Mouse (Mus musculus): ENCODE measurements around the gene Tln2. TPM values are rescaled to one million over a fixed set of nuclear protein-coding genes. Genes with fewer than 3 reads are reported as not detected.
A peak's percentile ranks its signal among the peaks of the same experiment; 100 is the strongest.

Gene Tln2
- polyA plus RNA-seq, 1 experiment from 2014 or later: 21.1 TPM

DNA sequence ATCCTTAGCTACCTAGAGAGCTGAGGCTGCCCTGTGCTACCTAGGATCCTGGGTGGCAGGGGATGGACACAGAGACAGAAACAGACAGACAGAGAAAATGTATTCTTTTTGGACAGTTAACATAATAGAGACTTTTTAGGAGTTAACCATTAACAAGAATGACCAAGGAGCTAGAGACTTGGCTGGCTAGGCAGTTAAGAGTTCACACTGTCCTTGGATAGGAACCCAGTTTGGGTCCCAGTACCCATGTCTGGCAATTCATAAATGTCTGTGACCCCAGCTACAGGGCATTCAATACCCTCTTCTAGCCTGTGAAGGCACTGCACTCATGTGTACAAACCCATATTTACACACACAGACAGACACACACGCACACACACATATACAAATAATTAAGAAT is 122.0 kb downstream of the Tln2 start:
- no peak overlapping the region for H3K4me2 ChIP-seq
- no peaks in the 10 kb centered on the region for H3K27me3 ChIP-seq
- no peaks in the 10 kb centered on the region for H3K9me3 ChIP-seq (replicated peaks)
- H3K9ac ChIP-seq: no peak overlapping the region
- peaks cover 24% of the 10 kb centered on the region for H3K4me1 ChIP-seq
- H3K27ac ChIP-seq: no peak overlapping the region
- no peak for ATAC-seq (replicated peaks; ENCODE audit: low FRiP score)
- H3K4me3 ChIP-seq (replicated peaks): no peak overlapping the region
- WGBS: 95% methylated on average over 1 of the region's 1 CpGs
- H3K36me3 ChIP-seq: no peaks in the 10 kb centered on the region

DNA sequence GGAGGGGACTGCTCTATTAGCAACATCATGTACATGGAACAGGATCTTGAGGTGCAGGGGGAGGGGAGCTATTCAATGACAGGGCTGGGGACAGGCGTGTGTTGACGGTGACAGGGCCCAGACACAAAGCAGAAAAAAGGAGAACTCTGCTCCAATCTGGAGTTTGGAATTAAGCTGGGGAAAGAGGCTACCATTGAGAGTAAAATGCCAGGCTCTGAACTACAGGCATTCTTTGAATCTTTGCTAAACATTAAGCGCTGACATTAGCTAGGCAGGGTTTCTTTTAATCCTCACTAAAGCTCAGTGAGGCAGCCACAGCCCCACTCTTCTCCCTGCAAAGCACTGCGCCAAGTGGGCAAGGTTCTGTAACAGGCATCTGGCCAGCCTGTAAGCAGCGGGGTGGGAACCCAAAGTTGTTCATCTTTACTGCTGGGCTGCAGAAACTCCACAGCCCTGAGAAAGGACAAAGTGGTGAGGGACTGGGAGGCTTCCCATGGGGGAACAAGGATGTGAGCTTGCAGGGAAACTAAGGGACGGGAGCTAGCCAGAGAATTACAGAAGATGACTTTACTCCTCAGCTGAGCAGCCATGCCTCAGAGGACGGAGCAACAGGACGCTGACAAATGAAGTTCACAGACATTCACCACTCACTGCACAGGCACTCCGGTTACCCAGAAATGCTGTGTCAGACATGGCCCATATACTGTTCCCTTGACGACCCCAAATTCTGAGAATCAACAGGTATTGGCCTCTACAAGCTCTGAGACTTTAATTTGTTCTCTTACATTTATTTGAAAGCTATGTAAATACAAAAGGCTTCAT is 124.0 kb downstream of the Tln2 start:
- Histone ChIP-seq H3K4me2 (no peak overlapping the region), H3K4me3 (replicated peaks) (no peak overlapping the region), H3K27me3 (no peaks in the 10 kb centered on the region), H3K9ac (no peak overlapping the region), H3K4me1 (peaks cover 28% of the 10 kb centered on the region), H3K27ac (peak overlapping the region; percentile 51; the same call in 1 of the 2 replicates), H3K36me3 (no peaks in the 10 kb centered on the region), H3K9me3 (replicated peaks) (no peaks in the 10 kb centered on the region)
- no peak for ATAC-seq (replicated peaks; ENCODE audit: low FRiP score)
- WGBS: 45% methylated on average over 10 of the region's 10 CpGs

DNA sequence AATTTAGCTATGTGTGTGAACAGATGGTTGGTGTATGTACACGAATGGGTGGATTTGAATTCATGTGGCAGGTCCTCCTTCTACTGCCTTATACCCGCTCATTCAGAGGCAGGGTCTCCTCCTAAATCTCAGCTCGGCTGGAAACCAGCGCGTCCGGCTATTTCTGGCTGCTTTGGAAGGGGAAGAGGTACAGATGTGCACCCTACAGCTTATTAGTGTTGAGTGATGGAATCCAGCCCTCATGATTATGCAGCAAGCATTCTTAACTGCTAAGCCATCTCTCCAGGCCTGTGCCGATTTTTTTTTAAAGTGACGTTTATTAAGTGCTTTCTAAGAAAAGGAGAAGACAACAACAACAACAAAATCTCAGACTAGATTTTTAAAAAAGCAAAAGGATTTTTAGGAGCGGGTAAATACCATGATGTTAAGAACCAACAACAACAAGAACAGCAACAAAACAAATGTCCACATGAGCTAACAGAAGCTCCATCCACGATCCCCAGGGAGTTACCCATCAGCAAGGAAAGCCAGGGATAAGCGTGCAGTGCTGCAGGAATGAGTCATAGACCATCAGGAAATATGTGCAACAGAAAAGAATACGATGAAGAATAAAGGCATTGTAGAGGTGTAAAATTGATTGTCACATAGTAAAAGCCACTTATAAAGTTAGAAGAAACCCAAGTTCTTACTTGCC is 130.2 kb downstream of the Tln2 start:
- Histone ChIP-seq H3K27me3 (no peaks in the 10 kb centered on the region), H3K9me3 (replicated peaks) (no peaks in the 10 kb centered on the region), H3K4me1 (peaks cover 23% of the 10 kb centered on the region; the same call in 1 of the 2 replicates), H3K27ac (no peak overlapping the region), H3K9ac (no peak overlapping the region), H3K4me3 (replicated peaks) (no peak overlapping the region), H3K4me2 (no peak overlapping the region), H3K36me3 (no peaks in the 10 kb centered on the region)
- ATAC-seq (replicated peaks; ENCODE audit: low FRiP score): no peak
- 70% methylated on average over 12 of the region's 12 CpGs for WGBS

DNA sequence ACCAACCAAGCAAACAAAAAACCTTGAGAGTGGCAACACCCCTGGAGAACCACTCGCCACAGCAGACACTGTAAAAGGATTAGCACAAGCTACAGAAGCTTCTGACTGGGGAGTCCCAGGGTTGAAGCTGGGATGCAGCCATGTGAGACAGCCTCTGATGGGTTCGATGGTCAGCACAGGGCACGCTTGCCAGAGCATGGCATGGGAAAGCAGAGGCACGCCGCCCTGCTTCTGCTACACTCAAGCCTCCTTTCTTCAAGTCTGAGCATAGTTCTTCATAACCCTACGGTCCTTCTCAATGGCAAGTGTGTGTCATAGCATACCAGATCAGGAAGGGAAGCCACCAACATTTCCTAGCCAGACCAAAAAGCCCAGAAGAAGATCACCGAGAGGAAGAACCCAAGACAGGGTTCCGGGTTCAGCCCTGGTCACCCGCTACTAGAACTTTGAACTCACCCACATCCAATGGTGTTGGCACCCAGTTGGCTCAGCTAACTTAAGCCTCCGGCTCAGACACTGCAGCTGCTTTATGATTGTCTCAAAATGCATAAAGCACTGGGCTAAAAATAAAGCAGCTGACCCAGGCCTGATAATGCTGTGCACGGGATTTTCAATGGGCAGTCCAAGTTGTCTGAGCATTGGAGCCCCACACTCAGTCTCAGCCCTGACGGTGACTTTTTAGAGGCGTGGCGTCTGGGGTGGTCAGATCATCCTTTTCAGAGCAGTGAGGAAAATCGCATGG is 131.0 kb downstream of the Tln2 start:
- Histone ChIP-seq H3K9me3 (replicated peaks) (no peaks in the 10 kb centered on the region), H3K27ac (no peak overlapping the region), H3K9ac (no peak overlapping the region), H3K4me1 (peaks cover 27% of the 10 kb centered on the region), H3K27me3 (no peaks in the 10 kb centered on the region), H3K36me3 (no peaks in the 10 kb centered on the region), H3K4me3 (replicated peaks) (no peak overlapping the region), H3K4me2 (no peak overlapping the region)
- peak; percentile 69 for ATAC-seq (replicated peaks; ENCODE audit: low FRiP score)
- 72% methylated on average over 15 of the region's 15 CpGs for WGBS

DNA sequence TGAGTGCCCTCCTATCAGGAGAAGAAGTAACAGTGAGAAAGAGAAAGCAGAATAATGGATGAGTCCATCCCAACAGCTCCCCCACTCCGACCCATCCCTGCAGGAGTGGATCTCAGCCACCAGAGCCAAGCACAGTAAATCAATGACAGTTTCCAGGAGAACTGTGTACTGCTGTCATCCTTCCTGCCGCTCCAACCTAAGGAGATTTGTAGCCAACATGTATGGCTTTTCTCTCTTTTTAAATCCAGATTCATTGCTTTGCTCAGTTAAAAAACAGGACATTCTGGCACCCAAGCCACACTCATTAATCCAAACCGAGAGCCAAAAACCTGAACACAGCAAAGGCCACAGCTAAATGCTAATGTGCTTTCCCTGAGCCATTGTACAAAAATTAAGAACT is 133.2 kb downstream of the Tln2 start:
- H3K4me1 ChIP-seq: peaks cover 22% of the 10 kb centered on the region
- no peak overlapping the region for H3K9ac ChIP-seq
- no peak overlapping the region for H3K4me3 ChIP-seq (replicated peaks)
- WGBS: 32% methylated on average over 3 of the region's 3 CpGs
- H3K9me3 ChIP-seq (replicated peaks): no peaks in the 10 kb centered on the region
- H3K27ac ChIP-seq: peak overlapping the region; percentile 41; the same call in 1 of the 2 replicates
- no peak overlapping the region for H3K4me2 ChIP-seq
- no peaks in the 10 kb centered on the region for H3K27me3 ChIP-seq
- ATAC-seq (replicated peaks; ENCODE audit: low FRiP score): no peak
- H3K36me3 ChIP-seq: no peaks in the 10 kb centered on the region

DNA sequence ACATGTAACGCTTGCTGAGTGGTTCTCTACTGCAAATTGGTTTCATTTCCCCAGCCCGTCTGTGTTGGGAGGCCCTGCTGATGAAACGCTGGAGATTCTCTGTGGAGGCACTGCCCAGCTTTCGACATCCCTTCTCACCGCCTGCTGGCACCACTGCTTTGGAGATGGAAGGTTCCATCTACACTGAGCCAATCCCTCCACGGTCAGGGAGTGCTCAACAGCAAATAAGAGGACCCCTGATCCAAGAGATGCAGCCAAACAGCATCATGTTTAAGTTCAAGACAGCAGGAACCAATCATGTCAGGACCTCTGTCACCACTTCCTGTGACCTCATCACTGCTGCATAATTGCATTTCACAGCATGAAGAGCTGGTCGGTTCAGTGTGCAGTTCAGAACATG is 135.4 kb downstream of the Tln2 start:
- peaks cover 20% of the 10 kb centered on the region for H3K4me1 ChIP-seq
- no peak overlapping the region for H3K4me2 ChIP-seq
- H3K9ac ChIP-seq: no peak overlapping the region
- 65% methylated on average over 7 of the region's 7 CpGs for WGBS
- H3K36me3 ChIP-seq: no peaks in the 10 kb centered on the region
- H3K27me3 ChIP-seq: no peaks in the 10 kb centered on the region
- H3K9me3 ChIP-seq (replicated peaks): no peaks in the 10 kb centered on the region
- no peak for ATAC-seq (replicated peaks; ENCODE audit: low FRiP score)
- H3K27ac ChIP-seq: no peak overlapping the region
- H3K4me3 ChIP-seq (replicated peaks): no peak overlapping the region

DNA sequence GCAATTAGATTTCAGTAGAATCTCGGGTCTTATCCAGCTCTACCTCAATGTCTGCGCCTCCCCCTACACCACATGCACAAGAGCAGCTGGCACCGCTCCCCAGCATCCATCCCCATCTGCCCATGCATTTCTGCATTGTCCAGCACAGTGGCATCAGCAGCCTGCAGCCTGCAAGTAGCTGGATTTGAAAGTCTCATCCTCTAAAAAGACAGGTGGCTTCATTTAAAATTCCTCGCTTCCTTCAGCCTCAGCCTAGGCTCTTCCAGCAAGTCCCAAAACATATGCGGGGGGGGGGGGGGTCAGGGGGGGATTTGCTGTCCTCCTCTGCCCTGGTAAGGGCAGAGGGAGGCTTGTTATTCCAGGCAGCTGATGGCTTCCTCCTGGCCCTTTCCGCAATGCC is 141.4 kb downstream of the Tln2 start:
- no peaks in the 10 kb centered on the region for H3K36me3 ChIP-seq
- no peaks in the 10 kb centered on the region for H3K27me3 ChIP-seq
- H3K4me2 ChIP-seq: no peak overlapping the region
- no peak overlapping the region for H3K27ac ChIP-seq
- 43% methylated on average over 6 of the region's 6 CpGs for WGBS
- no peak overlapping the region for H3K9ac ChIP-seq
- H3K9me3 ChIP-seq (replicated peaks): no peaks in the 10 kb centered on the region
- no peak overlapping the region for H3K4me3 ChIP-seq (replicated peaks)
- peak; percentile 58; the same call in 1 of the 2 replicates for ATAC-seq (replicated peaks; ENCODE audit: low FRiP score)
- H3K4me1 ChIP-seq: peaks cover 11% of the 10 kb centered on the region

DNA sequence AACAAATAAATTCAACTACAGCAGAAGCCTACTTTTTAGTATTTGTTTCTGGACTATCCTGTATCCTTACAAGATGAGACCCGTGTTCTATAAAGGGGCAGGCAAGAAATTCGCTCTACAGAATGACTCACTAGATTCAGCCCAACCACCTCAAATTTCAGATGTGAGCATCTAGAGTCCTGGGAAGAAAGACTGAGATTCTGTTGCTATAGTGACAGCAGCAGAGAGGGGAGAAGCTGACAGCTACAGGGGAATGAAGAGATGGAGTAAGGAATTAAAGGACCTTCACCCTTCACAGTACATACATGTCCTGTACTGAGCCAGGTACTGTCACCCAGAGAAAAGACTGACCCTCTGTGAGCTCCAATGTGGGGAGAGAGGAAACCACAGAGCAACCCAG is 148.8 kb downstream of the Tln2 start:
- Histone ChIP-seq H3K9me3 (replicated peaks) (no peaks in the 10 kb centered on the region), H3K4me1 (no peaks in the 10 kb centered on the region), H3K36me3 (no peaks in the 10 kb centered on the region), H3K9ac (no peak overlapping the region), H3K4me2 (no peak overlapping the region), H3K27ac (no peak overlapping the region), H3K27me3 (no peaks in the 10 kb centered on the region), H3K4me3 (replicated peaks) (no peak overlapping the region)
- ATAC-seq (replicated peaks; ENCODE audit: low FRiP score): no peak
- WGBS: 76% methylated on average over 2 of the region's 2 CpGs

DNA sequence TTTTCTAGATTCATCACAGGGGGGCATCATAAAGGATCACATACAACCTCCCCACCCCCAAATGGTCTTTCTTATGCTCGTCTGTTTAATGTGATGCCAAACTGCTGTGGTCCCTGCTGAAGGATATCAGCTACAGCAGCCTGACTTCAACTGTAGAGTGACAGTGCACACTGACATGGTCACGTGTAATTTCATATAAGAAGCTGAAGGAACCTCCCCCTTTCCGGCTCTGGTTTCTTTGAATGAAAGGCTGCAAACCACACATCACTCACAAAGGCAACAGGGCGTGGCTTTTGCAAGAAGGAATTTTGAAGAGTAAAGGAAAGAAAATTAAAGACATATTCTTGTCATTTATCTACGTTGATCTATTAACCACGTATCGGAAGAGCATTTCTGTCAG is 154.8 kb downstream of the Tln2 start:
- ATAC-seq (replicated peaks; ENCODE audit: low FRiP score): no peak
- H3K27me3 ChIP-seq: no peaks in the 10 kb centered on the region
- no peak overlapping the region for H3K4me3 ChIP-seq (replicated peaks)
- no peak overlapping the region for H3K4me2 ChIP-seq
- H3K4me1 ChIP-seq: no peaks in the 10 kb centered on the region
- H3K27ac ChIP-seq: no peak overlapping the region
- H3K36me3 ChIP-seq: no peaks in the 10 kb centered on the region
- no peaks in the 10 kb centered on the region for H3K9me3 ChIP-seq (replicated peaks)
- no peak overlapping the region for H3K9ac ChIP-seq
- 78% methylated on average over 7 of the region's 7 CpGs for WGBS

DNA sequence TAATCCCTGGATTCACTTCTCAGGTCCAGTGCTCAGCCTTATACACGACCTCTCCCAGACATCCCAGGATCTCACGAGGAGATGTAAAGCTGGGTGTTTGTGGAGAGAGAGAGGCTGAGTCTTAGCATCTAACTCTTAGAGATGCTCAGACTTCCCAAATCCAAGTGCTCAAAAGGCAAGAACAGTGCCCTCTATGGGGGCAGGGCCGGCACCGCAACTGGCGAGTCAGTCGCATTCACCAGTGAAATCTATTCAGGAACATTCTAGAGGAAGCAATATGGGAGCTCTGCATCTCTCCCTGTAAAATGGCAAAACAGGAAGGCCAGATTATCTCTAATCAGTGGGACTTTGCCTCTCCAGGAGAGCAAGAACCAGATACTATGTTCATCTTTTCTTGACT is 159.9 kb downstream of the Tln2 start:
- no peak overlapping the region for H3K4me2 ChIP-seq
- H3K9me3 ChIP-seq (replicated peaks): no peaks in the 10 kb centered on the region
- no peak overlapping the region for H3K9ac ChIP-seq
- no peaks in the 10 kb centered on the region for H3K36me3 ChIP-seq
- H3K4me1 ChIP-seq: no peaks in the 10 kb centered on the region
- H3K27ac ChIP-seq: no peak overlapping the region
- 93% methylated on average over 6 of the region's 6 CpGs for WGBS
- H3K27me3 ChIP-seq: no peaks in the 10 kb centered on the region
- H3K4me3 ChIP-seq (replicated peaks): no peak overlapping the region
- ATAC-seq (replicated peaks; ENCODE audit: low FRiP score): no peak

DNA sequence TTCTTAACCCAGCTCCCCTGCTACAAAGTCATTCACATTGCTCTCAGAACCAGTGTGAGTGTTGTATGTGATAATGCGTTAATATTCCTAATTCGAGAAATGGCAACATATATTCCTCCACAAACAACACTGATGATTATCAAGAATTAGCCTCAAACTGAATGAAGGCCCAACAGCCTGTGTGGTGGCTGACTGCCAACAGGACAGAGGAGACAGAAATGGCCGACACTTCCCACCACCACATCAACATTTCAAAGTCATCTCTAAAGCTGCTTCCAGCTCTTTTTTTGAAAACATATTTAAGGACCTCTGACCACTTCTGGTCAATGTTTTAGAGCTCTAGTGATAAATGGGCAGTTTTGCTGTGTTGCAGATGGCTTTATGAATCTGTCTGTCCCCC is 161.7 kb downstream of the Tln2 start:
- no peaks in the 10 kb centered on the region for H3K9me3 ChIP-seq (replicated peaks)
- WGBS: 88% methylated on average over 3 of the region's 3 CpGs
- H3K4me2 ChIP-seq: no peak overlapping the region
- H3K27me3 ChIP-seq: no peaks in the 10 kb centered on the region
- H3K36me3 ChIP-seq: no peaks in the 10 kb centered on the region
- H3K4me1 ChIP-seq: no peaks in the 10 kb centered on the region
- no peak overlapping the region for H3K4me3 ChIP-seq (replicated peaks)
- H3K27ac ChIP-seq: no peak overlapping the region
- no peak overlapping the region for H3K9ac ChIP-seq
- no peak for ATAC-seq (replicated peaks; ENCODE audit: low FRiP score)

DNA sequence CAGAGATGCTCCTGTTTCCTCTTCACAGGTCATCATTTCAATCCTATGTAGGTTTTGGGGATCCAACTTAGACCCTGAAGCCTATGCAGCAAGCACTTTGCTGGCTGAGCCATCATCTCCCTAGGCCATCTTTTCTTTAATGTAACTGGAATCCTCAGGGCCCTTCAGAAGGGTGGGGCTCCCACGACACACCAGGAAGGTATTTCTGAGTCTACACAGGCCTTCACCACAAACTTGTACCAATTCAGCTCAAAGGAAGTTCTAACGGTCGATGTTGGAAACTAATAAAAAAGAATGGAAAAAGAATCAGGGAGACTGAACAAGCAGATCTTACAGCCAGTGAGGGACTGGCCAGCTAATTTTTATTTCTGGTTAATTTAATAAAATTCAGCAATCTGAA is 163.1 kb downstream of the Tln2 start:
- ATAC-seq (replicated peaks; ENCODE audit: low FRiP score): no peak
- Histone ChIP-seq H3K4me1 (no peaks in the 10 kb centered on the region), H3K4me2 (no peak overlapping the region), H3K36me3 (no peaks in the 10 kb centered on the region), H3K4me3 (replicated peaks) (no peak overlapping the region), H3K9me3 (replicated peaks) (no peaks in the 10 kb centered on the region), H3K9ac (no peak overlapping the region), H3K27me3 (no peaks in the 10 kb centered on the region), H3K27ac (no peak overlapping the region)
- 85% methylated on average over 3 of the region's 3 CpGs for WGBS

All from kidney, embryonic 15.5 days (tissue).